Mouse (Mus musculus) forelimb bud, embryonic 11.5 days (tissue): ENCODE results near the gene Kirrel.
"Not testable (repeated sequence)": the region's sequence is repeated elsewhere in the genome, so short reads cannot be mapped to it uniquely, and the experiment has no call there.

Experiments used
- DNase-seq: peaks from one replicate; pipeline ENCODE4 v3.0.0-alpha.2; 2012; ENCODE audit warnings: low read depth, low spot score

Kirrel gene

DNA sequence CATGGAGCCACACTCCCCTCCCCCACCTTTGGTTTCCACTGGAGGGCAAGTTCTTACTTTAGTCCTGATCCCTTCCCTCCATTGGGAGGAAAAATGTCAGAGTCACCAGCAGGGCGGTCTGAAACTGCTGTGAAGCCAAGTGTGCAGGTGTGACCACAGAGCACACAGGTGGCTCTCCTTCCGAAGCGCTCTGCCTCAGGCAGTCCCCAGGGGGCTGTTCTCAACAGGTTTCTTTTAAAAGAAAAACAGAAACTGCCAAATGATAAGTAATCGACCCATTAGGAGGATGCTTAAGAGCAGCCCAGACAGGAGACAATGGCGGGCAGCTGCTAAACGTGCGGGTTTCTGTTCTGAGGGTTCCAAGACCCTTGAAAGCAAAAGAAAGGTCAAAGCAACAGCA, 37.8 kb downstream of the Kirrel start:
- no peak for DNase-seq

DNA sequence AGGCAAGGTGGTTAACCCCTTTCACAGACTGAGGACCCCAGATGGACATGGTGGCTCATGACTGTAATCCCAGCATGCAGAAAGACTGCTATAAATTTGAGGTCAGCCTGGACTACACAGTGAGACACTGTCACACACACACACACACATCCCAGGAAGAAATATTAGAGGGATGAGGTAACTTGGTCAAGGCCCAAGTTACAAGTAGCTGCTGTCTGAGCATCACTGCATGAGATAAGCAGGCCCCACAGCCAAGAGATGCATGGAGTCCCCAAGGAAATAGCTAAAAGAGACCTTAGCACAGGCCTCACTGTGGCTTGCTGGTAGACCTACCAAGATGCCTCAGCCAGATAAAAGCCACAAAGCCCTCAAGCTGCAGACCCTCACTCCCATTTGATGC, 39.6 kb downstream of the Kirrel start:
- no peak for DNase-seq

DNA sequence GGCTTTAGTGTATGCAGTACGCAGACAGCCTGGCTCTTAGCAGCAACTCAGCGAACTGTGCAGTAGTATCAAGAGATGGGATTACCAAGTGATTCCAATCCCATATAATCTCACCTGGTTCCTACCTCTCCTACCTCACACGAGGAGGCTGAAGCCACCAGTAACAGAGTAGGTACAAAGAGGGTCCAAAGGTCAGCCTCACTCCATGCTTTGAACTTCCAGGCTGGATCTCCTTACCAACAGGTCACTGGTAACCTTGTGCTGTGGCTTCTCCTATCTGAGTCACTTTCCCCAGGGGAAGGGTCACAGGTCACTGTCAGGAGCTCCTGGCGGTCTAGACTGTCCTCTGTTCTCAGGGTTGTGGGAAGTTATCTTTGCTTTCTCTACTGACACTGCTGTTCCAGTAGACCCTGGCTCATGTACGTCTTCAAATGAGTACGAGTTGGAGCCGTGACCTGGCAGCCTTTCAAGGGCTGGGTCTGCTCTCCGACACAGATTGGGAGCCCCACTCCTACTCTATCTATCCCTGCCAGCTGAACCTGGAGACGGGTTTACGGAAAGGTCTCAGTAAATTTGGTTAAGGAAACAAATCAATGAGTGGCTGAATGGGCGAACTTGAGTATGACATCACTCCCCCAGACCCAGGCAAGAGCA, 42.7 kb downstream of the Kirrel start:
- DNase-seq, result no peak

DNA sequence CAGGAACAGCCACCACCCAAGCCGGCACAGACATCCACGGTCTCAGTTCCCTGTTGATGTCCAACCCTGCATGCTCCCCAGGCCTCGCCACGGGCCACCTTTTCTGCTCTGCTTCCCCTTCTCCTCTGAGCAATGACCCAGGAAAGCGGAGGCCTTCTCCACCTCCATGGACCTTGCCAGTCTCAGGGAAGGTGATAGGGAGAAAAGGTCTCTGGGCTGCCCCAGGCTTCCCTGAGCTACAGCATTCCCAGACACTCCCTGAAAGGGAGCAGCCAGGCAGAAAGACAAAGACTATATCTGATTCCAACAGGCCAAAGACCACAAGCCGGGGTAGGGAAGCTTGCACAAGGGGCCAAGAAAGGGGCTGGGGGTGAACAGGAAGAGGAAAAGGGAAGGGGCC, 43.6 kb downstream of the Kirrel start:
- DNase-seq, result no peak

DNA sequence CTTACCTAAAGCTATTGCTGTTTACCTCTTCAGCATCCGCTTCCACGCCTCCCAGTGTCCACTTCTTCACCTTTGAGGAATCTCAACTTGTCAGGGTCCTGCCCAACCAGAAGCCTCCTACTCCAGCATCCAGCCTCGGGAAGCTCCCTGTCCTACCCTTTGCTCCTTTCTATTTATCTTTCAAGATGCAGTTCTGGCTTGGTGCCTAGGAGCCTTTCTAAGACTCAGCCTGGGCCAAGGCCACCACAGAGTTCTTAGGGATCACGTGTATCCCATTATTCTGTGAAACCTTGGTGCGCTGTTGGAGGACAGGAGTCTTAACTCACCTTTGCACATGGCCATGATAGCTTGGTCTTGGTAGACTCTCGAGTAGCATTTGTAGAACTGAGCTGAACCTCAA, 50.8 kb downstream of the Kirrel start:
- DNase-seq, result no peak

DNA sequence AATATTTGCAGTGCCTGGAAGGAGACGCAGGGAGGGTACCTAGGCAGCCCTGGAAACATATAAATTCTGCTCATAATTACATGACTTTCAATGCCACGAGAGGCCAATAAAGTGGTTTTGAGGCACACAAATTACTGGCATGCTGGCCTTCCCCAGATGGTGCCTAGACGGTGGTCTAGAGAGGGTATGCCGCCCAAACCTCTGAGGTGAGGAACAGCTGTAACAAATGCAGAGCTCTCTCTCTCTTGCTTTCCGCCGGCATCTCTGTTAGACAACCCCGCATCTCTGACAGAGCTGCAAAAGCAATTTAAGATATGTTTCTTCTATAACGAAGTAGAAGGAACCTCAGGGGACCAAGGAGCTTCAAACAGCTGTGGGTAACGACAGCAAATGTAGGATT, 56.3 kb downstream of the Kirrel start:
- no peak for DNase-seq

DNA sequence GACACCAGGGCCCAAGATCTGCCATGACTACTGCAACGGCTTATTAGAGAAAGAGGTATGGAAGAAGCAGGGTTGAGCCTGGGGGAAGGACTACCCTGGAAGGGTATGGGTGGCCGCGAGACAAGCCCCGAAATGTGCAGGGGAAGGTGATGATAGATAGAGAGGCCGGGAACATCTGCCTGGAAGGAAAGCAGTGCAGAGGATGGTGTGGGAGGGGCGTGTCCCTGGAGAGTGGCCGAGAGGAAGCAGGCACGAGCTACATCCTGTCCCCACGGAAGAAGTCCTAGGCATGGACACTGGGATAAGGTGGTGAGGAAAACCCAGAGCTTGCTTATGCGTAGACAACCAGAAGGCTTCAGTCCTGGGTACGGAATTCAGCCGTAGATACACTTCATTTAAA, 56.9 kb downstream of the Kirrel start:
- DNase-seq, result no peak

DNA sequence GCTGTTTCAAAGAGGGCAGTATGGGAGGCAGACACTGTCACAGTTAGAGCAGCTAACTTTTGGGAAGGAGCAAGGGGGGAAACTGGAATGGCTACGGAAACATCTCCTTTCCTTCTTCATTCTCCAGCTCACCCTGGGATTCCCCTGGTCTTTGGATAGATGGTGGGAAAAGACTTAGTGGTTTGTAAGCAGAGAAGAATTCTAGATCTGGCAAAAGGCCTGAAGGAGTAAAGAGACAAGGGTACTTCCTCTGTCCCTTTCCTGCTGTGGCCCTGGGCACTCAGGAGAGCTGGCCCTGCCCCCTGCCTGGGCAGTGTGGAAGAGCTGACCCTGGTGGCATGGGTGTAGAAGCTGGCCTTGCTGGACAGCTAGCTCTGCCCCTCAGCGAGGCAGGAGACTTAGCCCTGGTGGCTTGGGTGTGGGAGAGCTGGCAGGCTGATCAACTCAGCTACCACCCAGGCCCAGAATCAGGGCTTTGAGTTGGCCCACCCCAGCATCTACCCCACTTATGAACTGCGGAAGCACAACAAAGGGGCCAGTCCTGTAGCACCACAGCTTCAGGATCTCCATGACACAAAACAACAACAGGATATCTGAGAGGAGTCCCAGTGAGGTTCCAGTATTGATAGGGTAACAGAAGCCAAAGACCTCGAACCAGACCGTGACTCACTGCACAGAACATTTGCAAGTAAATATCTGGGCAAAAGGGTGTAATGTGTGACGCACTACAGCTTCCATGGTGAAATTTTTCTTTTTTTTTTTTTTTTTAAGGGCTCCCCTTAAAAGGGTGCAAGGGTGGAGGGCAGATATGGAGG, 58.6 kb downstream of the Kirrel start:
- no peak for DNase-seq

DNA sequence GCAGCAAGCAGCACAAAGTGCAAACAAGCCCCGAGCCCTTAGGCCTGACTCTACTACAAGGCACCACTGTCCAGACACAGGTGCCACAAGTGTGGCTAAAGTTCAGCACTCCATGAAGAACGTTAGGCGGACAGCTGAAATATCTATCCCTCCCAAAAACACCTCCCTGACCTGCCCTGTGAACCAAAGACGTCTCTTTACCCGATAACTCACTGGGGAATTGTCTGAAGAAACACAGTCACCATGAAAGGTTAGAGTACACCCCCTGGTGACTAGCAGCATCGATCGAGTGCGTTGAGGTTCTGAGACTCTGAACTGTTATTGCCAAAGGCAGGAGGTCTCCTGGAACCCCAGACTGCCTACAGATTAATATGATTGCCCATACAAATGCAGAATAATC, 59.3 kb downstream of the Kirrel start:
- no peak for DNase-seq

DNA sequence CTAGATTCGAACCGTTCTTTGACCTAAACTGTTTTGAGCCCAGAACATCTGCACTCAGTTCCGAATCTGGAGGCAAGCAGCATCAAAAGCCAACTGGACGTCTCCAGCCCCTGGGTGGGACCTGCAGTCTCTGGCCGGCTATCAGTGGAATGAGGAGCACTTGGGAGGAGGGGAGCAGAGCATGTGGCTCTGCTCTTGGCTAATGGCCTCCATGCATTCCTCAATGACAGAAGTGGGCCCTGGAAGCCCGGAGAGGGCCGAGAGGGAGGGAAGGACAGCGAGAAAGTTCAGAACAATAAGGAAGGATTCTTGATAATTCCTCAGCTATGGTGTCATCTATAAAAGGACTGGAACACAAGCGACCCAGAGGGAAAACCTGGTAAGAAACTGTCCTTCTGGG, 59.7 kb downstream of the Kirrel start:
- DNase-seq, result no peak

DNA sequence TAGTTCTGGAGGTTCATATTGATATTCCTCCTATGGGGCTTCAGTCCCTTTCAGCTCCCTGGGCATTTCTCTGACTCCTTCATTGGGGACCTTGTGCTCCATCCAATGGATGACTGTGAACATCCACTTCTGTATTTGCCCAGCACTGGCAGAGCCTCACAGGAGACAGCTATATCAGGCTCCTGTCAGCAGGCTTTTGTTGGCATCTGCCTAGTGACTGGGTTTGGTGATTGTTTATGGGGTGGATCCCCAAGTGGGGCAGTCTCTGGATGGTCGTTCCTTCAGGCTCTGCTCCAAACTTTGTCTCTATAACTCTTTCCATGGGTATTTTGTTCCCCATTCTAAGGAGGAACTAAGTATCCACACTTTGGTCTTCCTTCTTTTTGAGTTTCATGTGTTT, 60.7 kb downstream of the Kirrel start:
- DNase-seq, result not testable (repeated sequence)

DNA sequence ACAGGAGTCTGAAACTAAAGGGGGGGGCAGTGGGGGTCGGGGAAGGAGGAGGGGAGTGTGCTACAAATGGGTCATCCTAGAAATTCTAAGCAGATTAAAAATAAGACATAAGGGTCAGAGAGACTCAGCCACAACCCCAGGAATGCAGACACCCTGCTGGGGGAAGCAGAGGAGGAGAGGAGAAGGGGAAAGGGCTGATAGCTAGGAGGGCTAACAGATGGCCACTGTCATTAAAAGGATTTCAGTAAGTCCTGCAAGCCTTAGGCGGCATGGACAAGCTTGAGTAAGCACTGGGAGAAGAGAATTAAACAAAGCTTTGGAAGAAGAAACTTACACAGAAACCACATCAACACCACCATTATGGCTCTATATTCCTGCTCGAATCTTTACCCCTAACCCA, 62.3 kb downstream of the Kirrel start:
- DNase-seq, result no peak

DNA sequence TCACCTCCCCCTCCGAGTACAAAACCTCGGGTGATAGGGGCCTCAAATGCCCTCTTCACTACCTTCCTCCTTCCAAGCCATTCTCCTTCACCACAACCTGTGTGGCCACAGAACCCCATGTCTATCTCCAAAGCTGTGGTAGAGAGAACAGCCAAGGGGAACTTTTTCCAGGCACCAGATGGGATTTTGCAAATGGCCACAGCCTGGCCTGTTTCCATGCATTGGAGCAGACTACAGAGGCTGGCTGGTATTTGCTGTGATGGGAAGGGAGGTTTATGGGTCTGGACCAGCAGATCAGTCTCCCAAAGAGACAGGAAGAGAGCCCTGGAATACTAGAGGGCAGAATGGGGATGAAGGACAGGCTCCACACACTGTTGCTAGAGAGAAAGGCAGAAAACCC, 69.7 kb downstream of the Kirrel start:
- DNase-seq, result no peak

DNA sequence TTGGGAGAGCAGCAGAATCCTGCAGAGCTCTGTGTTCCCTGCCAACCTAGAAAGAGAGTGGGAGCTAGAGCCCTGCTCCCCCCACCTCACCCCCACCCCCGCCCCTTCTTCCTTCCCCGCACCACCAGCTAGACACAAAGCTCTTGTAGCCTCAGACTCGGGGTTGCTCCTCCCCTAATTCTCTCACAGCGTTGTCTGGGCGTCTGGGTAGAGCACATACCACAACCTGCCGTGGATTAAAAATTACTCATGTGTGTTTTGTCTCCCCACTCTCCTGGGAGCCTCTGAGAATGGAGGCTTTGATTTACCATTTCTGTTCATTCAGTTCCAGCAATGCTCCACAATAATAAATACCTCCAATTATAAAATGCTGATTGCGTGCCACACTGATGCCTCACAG, 72.2 kb downstream of the Kirrel start:
- DNase-seq, result no peak

DNA sequence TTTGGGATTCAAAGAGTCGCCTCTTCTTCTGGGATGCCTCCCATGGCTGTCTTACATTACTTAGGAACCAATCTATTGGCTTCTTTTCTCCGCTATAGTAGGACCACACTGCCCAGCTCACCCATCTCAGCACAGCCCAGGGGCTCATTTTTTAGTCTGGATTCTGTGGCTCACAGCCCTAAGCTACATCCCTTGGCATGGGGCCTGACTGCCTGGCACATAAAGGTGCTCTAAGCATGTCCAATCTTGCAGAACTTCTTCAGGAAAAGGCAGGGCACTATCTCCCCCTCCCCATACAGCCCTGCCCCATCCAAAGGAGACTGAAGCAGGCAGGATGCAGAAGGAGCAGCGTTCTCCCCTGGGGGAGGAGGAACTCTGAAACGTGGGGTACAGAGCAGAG, 73.6 kb downstream of the Kirrel start:
- DNase-seq, result no peak

DNA sequence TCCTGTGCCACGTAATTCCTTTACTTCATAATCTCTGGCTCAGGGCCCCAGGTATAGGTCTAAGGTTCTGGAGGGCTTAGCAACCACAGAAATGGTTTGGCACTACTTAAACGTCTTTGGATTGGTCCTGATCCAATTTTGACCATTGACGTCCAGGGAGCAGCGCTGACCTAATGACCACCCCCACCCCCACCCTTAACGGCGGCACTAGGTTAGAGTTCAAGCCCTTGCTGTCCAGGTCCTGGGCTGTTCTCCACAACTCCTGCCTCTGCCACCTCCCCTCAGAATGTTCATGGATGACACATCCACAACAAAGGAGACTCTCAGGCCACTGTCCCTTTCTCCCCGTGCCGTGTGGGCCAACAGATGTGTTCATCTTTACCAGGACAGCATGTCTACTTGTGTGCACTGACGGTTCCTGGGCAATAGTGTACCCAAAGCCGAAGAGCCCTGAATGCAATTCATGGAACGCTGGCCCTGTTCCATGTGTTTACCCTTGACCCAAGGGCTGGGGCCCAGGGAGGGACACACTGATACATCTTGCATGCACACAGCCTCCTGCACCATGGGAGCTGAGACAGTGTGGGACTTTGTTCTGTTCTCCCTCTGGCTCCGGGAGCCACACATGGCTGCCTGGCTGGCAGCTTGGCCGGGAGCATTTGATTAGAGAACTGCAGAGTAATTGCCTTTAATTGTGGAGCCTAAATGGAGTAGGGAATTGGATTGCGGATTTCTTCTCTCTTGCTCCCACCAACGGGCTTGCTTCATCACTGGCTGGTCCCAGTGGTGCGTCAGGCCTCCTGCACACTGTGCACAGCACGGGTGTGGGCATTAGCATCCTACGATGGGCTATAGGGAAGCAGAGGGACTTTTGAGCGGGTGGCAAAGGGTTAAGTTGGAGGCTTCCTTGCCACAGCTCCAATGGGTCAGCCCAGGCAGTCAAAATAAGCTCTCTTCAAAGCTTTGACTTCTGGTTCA, 76.3 kb downstream of the Kirrel start:
- no peak for DNase-seq

DNA sequence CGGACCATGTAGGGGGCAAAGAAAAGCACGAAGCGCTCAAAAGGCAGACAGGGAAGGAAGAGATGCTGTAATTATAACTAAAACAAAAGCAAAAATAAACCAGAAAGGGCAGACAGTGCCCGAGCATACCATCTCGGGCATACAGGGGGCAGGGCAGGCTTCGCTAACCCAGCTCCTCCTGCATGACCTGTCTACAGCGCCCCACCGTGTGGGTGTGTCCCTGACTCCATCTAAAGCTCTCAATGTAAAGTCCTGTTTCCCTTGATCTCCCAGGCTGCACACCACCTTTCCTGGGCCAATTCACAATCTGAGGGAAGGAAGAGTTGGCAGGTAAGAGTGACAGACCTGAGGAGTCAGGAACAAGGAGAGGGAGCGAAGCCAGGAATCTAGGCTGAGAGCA, 77.3 kb downstream of the Kirrel start:
- no peak for DNase-seq

DNA sequence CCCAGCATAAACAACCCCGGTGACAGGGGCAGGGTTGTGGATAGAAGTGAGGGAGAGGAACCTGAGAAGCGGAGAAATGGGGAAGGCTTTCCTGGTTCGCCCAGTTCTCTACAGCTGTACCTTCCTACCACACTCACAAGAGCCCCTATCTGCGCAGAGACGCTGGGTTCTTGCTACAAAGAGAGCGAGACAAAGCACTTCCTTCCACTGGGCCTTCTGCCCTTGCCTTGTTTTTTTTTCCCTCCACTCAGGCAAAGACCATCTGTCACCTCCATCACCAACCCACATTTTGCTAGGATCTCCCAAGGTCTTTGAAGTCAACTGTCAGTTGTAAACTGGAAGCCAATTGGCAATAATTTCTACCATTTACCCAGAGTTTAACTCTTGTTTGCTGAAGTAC, 80.8 kb downstream of the Kirrel start:
- DNase-seq, result no peak

DNA sequence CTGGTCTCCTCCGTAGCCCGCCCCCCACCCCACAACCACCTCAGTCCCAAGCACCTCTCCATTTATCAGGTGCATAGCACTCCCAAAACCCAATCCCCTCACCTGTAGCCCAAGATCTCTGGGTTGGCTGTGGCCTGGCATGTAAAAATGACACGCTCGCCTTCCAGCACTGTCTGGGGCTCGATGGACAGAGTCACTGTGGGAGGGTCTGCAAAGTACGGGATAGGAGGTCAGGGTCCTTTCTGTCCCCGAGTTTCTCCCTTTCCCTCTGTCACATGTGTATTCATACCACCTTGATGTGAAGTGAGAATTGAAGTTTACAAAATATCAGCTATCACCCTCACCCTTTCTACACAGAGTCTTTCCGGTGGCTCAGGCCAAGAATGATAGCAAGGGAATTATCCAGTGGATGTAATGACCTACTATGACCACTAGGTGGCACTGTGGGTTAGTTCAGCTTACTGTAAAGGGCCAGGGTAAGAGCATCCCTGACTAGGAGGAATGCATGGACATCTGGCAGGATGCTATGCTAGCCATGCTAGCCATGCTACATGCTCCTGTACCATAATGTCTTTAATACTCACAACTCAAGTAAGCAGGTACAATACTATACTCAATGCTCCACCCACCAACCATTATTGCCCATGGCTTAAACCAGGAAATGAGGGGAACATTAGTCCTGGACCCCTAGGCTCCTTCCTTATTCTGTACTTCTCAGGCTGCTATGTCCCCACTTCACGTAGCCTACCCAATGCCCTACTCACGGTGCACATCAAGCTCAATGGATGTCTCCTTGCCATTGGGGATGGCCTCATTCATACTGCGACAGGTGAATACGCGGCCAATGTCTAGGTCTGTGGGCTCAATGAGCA, 84.6 kb downstream of the Kirrel start:
- DNase-seq, result peak; percentile 85

DNA sequence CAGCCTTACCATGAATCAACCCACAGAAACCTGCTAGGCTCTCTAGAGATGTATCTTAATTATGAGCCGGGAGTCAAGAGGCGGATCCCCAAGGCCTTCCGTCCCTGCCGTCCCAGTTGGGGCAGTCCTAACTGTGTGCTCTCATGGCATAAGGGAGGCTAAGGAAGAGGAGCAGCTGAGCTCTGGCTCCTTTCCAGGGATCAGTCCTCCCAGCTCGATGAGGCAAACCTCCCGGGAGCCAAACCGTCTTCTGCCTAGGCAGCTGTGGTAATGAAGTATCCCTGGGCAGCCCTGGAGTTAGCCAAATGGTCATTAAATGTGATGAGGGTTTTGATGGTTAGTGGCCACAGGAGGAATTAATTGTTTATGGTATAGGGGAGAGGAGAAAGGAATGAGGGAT, 87.4 kb downstream of the Kirrel start:
- DNase-seq, result no peak

DNA sequence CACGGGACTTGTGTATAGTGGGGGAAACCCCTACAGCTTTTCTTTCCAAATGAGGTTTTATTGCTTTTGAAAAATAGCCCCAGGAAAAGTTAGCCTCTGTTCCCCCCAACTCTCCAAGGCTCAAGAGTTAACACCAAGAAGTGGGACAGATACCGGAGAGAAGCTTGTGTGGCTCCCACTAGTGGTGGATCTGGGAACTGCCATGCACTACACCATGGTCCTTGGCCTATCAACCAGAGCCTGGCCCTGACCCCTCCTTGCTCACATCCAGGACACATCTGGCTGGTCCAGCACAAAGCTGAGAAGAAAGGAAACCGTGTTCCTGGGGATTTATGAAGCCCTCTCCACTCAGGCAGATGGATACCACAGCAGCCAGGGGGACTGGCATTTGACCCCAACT, 92.3 kb downstream of the Kirrel start:
- DNase-seq, result peak; percentile 67
